Mouse (Mus musculus) limb, embryonic 11.5 days (tissue): ENCODE results near the gene Psmc3ip. TPM values are rescaled to one million over a fixed set of nuclear protein-coding genes. Genes with fewer than 3 reads are reported as not detected.

ENCODE experiments used
- ATAC-seq: fragments of 200-750 bp; cut with Nextera tagmentation; 2 replicates; pipeline ENCODE4 v1.8.0; 2017; ENCODE audit warnings: low read depth; ENCODE audit not compliant: insufficient number of reproducible peaks, low FRiP score, low TSS enrichment
- DNase-seq: peaks from one replicate; pipeline ENCODE4 v3.0.0-alpha.2; 2015; ENCODE audit warnings: low spot score
- H3K27ac ChIP-seq: fragments of 300-500 bp; sonication (generic); replicated peaks from 2 replicates; pipeline ENCODE4 v1.5.1; 2014; ENCODE audit warnings: low read depth, mild to moderate bottlenecking, low read length
- H3K27me3 ChIP-seq: fragments of 300-500 bp; sonication (generic); 2 replicates; pipeline ENCODE4 v1.6.1; 2014; ENCODE audit warnings: mild to moderate bottlenecking, low read length, mixed read lengths; ENCODE audit not compliant: control insufficient read depth, insufficient read depth
- H3K36me3 ChIP-seq: fragments of 300-500 bp; sonication (generic); 2 replicates; pipeline ENCODE4 v1.6.1; 2014; ENCODE audit warnings: mild to moderate bottlenecking, low read length, moderate library complexity, mixed read lengths; ENCODE audit not compliant: control insufficient read depth, insufficient read depth
- H3K4me1 ChIP-seq: fragments of 300-500 bp; sonication (generic); 2 replicates; pipeline ENCODE4 v1.6.1; 2014; ENCODE audit warnings: low read length, mixed read lengths; ENCODE audit not compliant: control insufficient read depth, insufficient read depth
- H3K4me2 ChIP-seq: fragments of 300-500 bp; sonication (generic); 2 replicates; pipeline ENCODE4 v1.6.1; 2014; ENCODE audit warnings: low read depth, mild to moderate bottlenecking, moderate library complexity; ENCODE audit not compliant: severe bottlenecking
- H3K4me3 ChIP-seq: fragments of 300-500 bp; sonication (generic); 2 replicates; pipeline ENCODE4 v1.5.1; 2014; ENCODE audit warnings: low read depth, low read length
- H3K9ac ChIP-seq: fragments of 300-500 bp; sonication (generic); 2 replicates; pipeline ENCODE4 v1.6.1; 2014; ENCODE audit warnings: mild to moderate bottlenecking, low read length
- H3K9me3 ChIP-seq: fragments of 300-500 bp; sonication (generic); 2 replicates; pipeline ENCODE4 v1.6.1; 2016; ENCODE audit warnings: low read length; ENCODE audit not compliant: control insufficient read depth
- WGBS: fragments of 180-500 bp; shearing (Covaris S2); extraction: QIAGEN DNeasy Blood & Tissue Kit; methylation state at CpG from one replicate; pipeline ENCODE4 v1.1.7; 2014; 5-methylcytosine and 5-hydroxymethylcytosine counted together
- polyA plus RNA-seq: library from polyadenylated mRNA; unstranded; fragments of >200 nt; fragmentation: Nextera tagmentation; extraction: Ambion mirVana; gene quantifications from 2 replicates; pipeline ENCODE4 v1.2.1, GENCODE M21; 2014

Psmc3ip gene
- 71.1 and 71.6 TPM in 2 replicates for polyA plus RNA-seq

DNA sequence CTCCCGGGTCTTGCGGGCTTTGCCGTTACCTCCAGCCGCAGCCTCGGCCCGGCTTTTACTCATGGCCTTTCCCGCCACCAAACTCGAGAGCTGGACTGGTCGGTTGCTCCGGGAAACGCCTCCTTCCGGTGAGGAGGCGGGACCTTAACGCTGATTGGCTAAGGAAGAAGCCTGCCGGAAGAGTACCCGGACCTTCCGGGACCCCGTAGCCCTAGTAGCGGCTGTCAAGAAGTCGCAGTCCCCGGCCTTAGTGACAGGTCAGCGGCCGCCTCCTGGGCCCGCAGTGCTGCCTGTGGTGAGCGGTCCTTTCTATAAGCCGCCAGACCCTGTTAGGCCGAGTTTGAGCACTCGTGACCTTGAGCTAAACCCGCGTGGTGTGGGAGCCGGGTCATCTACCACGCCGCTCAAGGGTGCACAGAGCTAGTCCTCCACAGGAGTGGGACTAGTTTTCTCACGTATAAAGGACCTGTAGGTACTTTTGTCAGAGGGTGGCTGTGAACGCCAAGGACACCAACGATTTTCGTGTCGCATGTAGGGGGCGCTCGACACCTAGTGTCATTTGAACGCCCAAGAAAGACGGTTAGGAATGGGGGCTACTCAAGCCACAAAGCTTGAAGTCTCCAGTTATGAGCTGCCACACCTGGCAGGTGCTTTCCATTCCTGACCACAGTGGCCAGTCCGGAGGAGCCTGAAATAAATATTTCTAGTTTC is at the start of gene Psmc3ip:
Psmc3ip (minus strand) TSS at position 123 of the 711 bp plus-strand sequence.
- H3K27me3 ChIP-seq = no peaks in the 10 kb centered on the region
- H3K4me1 ChIP-seq = no peaks in the 10 kb centered on the region; the same call in 1 of the 2 replicates
- H3K9ac ChIP-seq = peak within 1 kb of the TSS; percentile 82
- peak within 1 kb of the TSS; percentile 73 for H3K4me3 ChIP-seq
- DNase-seq = peak; percentile 97
- peaks cover 30% of the 10 kb centered on the region for H3K36me3 ChIP-seq
- H3K27ac ChIP-seq = 0 out of 2 replicates have a peak within 1 kb of the TSS, but pooled peaks have one; percentile 56
- WGBS = under 1% methylated on average over 43 of the region's 43 CpGs
- H3K9me3 ChIP-seq = no peaks in the 10 kb centered on the region
- H3K4me2 ChIP-seq = peak within 1 kb of the TSS; percentile 78
- peak; percentile 91 for ATAC-seq

DNA sequence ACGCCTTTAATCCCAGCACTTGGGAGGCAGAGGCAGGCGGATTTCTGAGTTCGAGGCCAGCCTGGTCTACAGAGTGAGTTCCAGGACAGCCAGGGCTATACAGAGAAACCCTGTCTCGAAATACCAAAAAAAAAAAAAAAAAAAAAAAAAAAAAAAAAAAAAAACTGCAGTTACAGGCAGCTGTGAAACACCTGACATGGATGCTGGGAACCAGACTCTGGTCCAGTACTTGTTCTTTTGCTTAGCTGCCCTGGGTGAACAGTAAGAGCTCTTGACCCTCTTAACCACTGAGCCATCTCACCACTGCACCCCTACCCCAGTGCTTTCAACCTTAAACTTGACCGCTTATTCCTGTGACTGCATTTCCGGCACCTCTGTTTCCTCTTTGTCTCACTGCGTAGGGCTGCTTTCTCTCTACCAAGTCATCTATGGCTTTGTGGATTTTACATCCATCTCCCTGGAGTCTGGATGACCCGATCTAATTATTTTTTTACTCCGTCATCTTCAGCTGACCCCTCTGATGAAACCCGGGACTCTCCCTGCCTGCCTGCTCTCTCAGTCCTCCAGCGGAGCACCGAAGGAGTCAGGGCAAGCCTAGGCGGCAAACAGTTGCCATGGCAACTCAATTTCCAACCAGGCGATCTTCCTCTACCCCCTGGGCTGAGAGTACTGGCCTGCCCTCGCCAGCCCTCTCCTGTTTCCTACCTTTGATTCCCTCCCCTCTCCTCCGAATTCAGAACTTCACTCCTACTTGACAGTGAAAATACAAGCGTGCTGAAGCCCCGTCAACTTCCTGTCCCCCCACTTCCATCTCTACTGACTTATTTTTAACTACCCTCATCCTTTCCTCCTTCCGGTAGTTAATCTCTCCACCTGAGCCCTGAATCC is 48.3 kb upstream of the Psmc3ip start:
- Histone ChIP-seq H3K36me3 (no peaks in the 10 kb centered on the region), H3K27ac (no peak overlapping the region), H3K4me2 (peak overlapping the region; percentile 48), H3K27me3 (no peaks in the 10 kb centered on the region), H3K9me3 (no peaks in the 10 kb centered on the region), H3K4me3 (peak overlapping the region; percentile 19), H3K9ac (peak overlapping the region; percentile 23), H3K4me1 (0 out of 2 replicates have a peak, but pooled peaks cover 10% of the 10 kb centered on the region)
- peak; percentile 71 for DNase-seq
- no peak for ATAC-seq
- WGBS = 23% methylated on average over 18 of the region's 19 CpGs

DNA sequence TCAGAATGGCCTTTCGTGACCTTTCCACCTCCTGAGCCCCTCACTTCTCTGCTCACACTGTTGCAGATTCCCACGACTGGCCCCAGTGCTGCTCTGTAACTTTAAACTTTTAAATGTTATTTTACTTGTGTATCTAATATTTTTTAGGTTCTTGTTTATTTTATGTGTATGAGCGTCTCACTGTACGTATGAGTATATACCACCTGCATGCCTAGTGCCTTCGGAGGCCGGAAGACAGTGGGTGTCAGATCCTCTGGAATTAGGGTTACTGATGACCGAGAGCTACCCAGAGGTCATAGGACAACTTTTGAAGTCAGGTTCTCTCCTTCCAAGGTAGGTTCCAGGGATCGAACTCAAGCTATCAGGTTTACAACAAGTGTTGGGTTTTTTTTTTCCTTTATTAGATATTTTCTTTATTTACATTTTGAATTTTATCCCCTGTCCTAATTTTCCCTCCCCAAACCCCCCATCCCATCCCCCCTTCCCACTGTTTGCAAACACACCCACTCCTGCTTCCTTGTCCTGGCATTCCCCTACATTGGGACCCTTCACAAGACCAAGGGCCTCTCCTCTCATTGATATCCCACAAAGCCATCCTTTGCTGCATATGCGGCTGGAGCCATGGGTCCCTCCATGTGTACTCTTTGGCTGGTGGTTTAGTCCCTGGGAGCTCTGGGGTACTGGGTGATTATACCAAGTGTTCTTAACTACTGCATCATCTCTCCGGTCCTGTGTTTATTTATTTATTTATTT is 47.2 kb upstream of the Psmc3ip start:
- Histone ChIP-seq H3K4me2 (no peak overlapping the region), H3K36me3 (no peaks in the 10 kb centered on the region), H3K27me3 (no peaks in the 10 kb centered on the region), H3K9me3 (no peaks in the 10 kb centered on the region), H3K27ac (no peak overlapping the region), H3K4me1 (0 out of 2 replicates have a peak, but pooled peaks cover 10% of the 10 kb centered on the region), H3K4me3 (no peak overlapping the region), H3K9ac (no peak overlapping the region)
- 86% methylated on average over 10 of the region's 10 CpGs for WGBS
- ATAC-seq (no peak), DNase-seq (no peak)

DNA sequence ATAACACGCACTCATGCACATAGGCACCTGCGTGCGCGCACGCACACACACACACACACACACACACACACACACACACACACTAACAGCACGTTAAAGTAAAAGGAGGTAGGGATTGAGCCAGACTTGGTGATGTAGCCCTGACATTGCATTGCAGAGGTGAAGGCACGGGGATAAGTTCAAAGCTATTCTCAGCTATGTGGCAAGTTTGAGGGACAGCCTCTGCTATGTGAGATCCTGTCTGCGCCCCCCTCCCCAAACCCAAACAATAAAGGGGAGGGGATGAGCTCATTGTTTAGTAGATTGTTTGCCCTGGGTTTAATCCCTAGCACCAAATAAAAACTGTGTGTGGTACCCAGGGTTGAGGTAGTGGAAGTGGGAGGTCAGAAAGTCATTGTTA is 45.9 kb upstream of the Psmc3ip start:
- DNase-seq = no peak
- Histone ChIP-seq H3K36me3 (no peaks in the 10 kb centered on the region), H3K4me3 (no peak overlapping the region), H3K4me2 (no peak overlapping the region), H3K27me3 (no peaks in the 10 kb centered on the region), H3K9me3 (no peaks in the 10 kb centered on the region), H3K27ac (no peak overlapping the region), H3K4me1 (0 out of 2 replicates have a peak, but pooled peaks cover 7% of the 10 kb centered on the region), H3K9ac (no peak overlapping the region)
- 81% methylated on average over 8 of the region's 8 CpGs for WGBS
- no peak for ATAC-seq

DNA sequence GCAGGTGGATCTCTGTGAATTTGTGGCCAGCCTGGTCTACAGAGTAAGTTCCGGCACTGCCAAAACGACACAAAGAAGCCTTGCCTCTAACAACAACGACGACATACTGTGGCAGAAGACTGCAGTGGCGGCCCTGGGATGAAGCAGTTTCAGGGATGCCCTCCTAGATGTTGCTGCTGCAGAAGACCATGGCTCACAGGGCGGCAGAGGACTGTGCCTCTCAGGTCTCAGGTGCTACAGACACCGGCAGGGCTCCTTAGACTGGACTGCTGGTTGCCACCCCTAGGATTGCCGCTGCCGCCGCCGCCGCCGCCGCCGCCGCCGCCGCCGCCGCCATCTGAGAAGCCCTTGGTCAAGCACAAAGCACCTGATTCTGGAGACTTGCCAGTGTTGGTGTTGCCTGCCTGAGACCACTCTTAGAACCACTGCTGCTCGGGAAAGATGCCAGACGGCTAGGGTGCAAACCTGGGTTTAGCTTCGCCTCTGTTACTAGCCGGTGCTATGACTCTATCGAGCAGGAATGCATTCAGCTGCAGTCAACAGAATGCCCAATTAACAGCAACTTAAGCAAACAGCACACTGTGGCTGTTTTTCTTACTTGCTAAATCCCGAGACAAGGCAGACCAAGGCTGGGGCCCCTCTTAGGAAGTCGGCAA is 45.1 kb upstream of the Psmc3ip start:
- WGBS = 37% methylated on average over 27 of the region's 27 CpGs
- ATAC-seq = no peak
- Histone ChIP-seq H3K36me3 (no peaks in the 10 kb centered on the region), H3K4me3 (peak overlapping the region; percentile 20; the same call in 1 of the 2 replicates), H3K9me3 (no peaks in the 10 kb centered on the region), H3K27ac (no peak overlapping the region), H3K4me2 (peak overlapping the region; percentile 40), H3K4me1 (0 out of 2 replicates have a peak, but pooled peaks cover 7% of the 10 kb centered on the region), H3K9ac (peak overlapping the region; percentile 43), H3K27me3 (no peaks in the 10 kb centered on the region)
- DNase-seq = peak; percentile 42

DNA sequence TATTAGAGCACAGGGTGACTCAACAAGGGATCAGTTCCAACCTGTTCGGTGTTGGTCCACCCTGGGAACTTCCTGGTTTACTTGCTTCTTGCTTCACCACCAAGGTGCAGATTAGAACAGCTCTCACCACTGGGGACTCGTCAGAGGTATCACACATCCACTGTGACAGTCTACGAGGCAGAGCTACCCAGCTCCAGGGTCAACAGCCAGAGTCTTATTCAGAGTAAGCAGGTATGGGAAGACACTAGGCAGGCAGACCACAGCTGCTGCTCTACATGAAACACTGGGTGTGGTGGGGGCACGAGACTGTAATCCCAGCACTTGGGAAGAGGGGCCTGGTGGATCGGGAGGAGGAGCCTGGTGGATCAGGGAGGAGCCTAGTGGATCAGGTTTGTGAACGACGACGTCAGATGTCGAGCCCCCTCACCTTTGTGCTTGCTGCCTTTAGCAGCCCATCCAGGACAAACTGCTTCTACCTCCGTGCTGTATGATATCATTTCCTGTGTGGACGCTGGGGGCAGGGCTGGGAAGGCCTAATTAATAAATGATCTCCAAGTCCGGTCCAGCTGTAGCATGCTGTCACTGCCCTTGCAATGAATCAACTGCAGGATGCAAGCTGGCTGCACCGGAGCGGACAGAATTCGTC is 43.4 kb upstream of the Psmc3ip start:
- 19% methylated on average over 15 of the region's 15 CpGs for WGBS
- no peak for ATAC-seq
- Histone ChIP-seq H3K9ac (no peak overlapping the region), H3K36me3 (no peaks in the 10 kb centered on the region), H3K9me3 (no peaks in the 10 kb centered on the region), H3K27me3 (no peaks in the 10 kb centered on the region), H3K4me3 (no peak overlapping the region), H3K4me2 (peak overlapping the region; percentile 22; the same call in 1 of the 2 replicates), H3K4me1 (0 out of 2 replicates have a peak, but pooled peaks cover 3% of the 10 kb centered on the region), H3K27ac (no peak overlapping the region)
- peak; percentile 45 for DNase-seq

DNA sequence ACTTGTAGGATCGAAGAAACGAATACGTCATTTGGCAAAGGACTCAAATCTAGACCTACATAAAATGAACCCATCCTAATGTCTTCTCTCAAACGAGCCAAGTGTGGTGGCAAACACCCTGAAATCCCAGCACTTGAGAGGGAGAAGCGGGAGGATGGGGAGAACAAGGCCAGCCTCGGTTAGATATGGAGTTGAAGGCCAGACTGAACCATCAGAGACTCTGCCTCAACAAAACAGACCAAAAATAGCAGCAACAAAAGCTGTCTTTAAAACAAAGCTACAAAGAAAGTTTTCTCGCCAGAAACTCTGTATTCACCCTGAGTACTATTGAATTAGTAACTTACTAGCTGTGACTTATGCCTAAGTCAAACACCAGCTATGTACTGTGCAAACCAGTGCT is 41.8 kb upstream of the Psmc3ip start:
- no peak for DNase-seq
- Histone ChIP-seq H3K4me1 (0 out of 2 replicates have a peak, but pooled peaks cover 2% of the 10 kb centered on the region), H3K4me2 (no peak overlapping the region), H3K4me3 (no peak overlapping the region), H3K27ac (no peak overlapping the region), H3K27me3 (no peaks in the 10 kb centered on the region), H3K36me3 (no peaks in the 10 kb centered on the region), H3K9me3 (no peaks in the 10 kb centered on the region), H3K9ac (no peak overlapping the region)
- 78% methylated on average over 7 of the region's 7 CpGs for WGBS
- ATAC-seq = no peak
